Mouse (Mus musculus): ENCODE measurements around the gene Mettl15. TPM values are rescaled to one million over a fixed set of nuclear protein-coding genes. Genes with fewer than 3 reads are reported as not detected.

The Mettl15 gene
- total and polyA plus RNA-seq, 2 experiments from 2014 or later, result 7.9 to 9.6 TPM

DNA sequence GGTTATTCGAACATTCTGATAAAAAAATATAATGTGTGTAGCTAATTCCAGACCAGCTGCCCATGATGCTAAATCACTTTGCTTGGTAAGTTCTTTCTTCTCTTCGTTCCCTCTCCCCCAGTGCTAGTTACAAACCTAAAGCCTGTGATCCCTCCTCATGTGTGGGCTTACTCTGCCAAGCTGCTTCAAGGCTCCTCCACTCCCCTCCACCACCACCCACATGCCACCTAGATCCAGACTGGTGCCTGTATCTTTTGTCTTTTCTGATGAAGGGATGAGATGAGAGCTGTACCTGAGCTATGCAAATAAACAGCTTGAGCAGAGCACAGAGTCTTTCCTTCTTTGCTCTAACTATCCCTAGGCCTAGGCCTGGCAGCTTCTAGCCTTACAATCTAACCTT lies 72.5 kb downstream of the Mettl15 start:
- Histone ChIP-seq H3K27ac (no peak overlapping the region), H3K36me3 (ENCODE audit: insufficient read depth, low read length) (no peaks in the 10 kb centered on the region), H3K9me3 (ENCODE audit: low read length) (no peaks in the 10 kb centered on the region), H3K4me2 (ENCODE audit: low read depth, low read length) (no peak overlapping the region), H3K4me1 (ENCODE audit: insufficient read depth, low read length) (no peaks in the 10 kb centered on the region), H3K27me3 (ENCODE audit: insufficient read depth, low read length) (no peaks in the 10 kb centered on the region), H3K4me3 (ENCODE audit: low read length) (no peak overlapping the region), H3K9ac (replicated peaks; ENCODE audit: low read length) (no peak overlapping the region)
- 90% methylated on average over 2 of the region's 2 CpGs for WGBS
- ATAC-seq (no peak), DNase-seq (ENCODE audit: low spot score) (no peak)
- no peak for TF ChIP-seq CTCF (IDR thresholded peaks at IDR 0.05; ENCODE audit: low read depth)

DNA sequence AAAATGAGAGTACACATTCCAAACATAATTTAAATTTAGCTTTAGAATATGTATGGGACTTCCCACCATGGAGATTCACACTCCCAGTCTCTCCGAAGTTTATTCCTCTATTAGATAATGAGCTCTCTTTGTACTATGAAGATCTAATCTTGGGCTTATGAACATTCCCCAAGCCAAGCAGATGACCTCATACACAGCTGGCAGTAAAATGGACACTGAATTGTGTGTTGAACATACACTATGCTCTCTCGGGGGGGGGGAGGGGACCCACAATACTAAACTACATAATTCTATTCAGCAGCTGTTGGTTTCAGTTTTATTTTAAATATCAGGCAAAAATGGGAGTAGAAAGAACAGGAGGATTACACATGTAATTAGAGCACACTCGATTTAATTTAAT lies 97.6 kb downstream of the Mettl15 start:
- Histone ChIP-seq H3K4me3 (ENCODE audit: low read length) (no peak overlapping the region), H3K36me3 (ENCODE audit: insufficient read depth, low read length) (no peaks in the 10 kb centered on the region), H3K27ac (no peak overlapping the region), H3K27me3 (ENCODE audit: insufficient read depth, low read length) (no peaks in the 10 kb centered on the region), H3K9ac (replicated peaks; ENCODE audit: low read length) (no peak overlapping the region), H3K9me3 (ENCODE audit: low read length) (no peaks in the 10 kb centered on the region), H3K4me2 (ENCODE audit: low read depth, low read length) (no peak overlapping the region), H3K4me1 (ENCODE audit: insufficient read depth, low read length) (no peaks in the 10 kb centered on the region)
- no peak for TF ChIP-seq CTCF (IDR thresholded peaks at IDR 0.05; ENCODE audit: low read depth)
- ATAC-seq (no peak), DNase-seq (ENCODE audit: low spot score) (no peak)
- 80% methylated on average over 3 of the region's 3 CpGs for WGBS

DNA sequence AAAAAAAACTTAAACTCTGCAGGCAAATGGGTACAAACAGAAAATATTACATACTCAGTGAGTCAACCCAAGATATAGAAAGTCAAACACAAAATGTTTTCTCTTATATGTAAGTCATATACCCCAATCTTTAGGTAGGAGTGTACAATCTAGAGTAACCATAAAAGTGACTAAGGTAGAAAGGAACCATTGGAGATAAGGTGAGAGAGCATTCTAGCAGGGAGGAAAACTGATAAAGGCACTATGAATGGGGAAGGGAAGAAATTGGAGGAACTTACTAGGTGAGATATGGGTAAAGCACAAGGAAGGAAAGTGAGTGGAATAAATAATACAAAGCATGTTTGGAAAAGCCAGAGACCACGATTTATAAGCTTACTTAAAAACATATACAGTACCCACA lies 122.0 kb downstream of the Mettl15 start:
- Histone ChIP-seq H3K9me3 (ENCODE audit: low read length) (no peaks in the 10 kb centered on the region), H3K4me3 (ENCODE audit: low read length) (no peak overlapping the region), H3K4me2 (ENCODE audit: low read depth, low read length) (no peak overlapping the region), H3K27ac (no peak overlapping the region), H3K27me3 (ENCODE audit: insufficient read depth, low read length) (no peaks in the 10 kb centered on the region), H3K4me1 (ENCODE audit: insufficient read depth, low read length) (no peaks in the 10 kb centered on the region), H3K9ac (replicated peaks; ENCODE audit: low read length) (no peak overlapping the region), H3K36me3 (ENCODE audit: insufficient read depth, low read length) (no peaks in the 10 kb centered on the region)
- no peak for TF ChIP-seq CTCF (IDR thresholded peaks at IDR 0.05; ENCODE audit: low read depth)
- DNase-seq (ENCODE audit: low spot score) (no peak), ATAC-seq (no peak)
- 76% methylated on average over 1 of the region's 1 CpGs for WGBS

DNA sequence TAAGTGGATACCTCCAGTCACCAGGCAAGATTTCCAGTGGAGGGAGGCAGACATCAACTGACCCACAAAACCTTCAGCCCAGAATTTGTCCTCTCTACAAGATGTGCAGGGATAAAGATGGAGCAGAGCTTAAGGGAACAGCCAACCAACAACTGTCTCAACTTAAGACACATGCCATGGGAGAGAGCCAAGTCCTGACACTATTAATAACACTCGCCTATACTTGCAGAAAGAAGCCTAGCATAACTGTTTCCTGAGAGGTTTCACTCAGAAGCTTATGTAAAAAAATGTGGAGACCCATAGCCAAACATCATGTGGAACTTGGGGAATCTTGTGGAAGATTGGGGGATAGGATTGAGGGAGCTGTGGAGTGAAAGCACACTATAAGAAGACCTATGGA lies 124.4 kb downstream of the Mettl15 start:
- Histone ChIP-seq H3K27ac (no peak overlapping the region), H3K36me3 (ENCODE audit: insufficient read depth, low read length) (no peaks in the 10 kb centered on the region), H3K4me2 (ENCODE audit: low read depth, low read length) (no peak overlapping the region), H3K4me3 (ENCODE audit: low read length) (no peak overlapping the region), H3K4me1 (ENCODE audit: insufficient read depth, low read length) (no peaks in the 10 kb centered on the region), H3K27me3 (ENCODE audit: insufficient read depth, low read length) (no peaks in the 10 kb centered on the region), H3K9me3 (ENCODE audit: low read length) (no peaks in the 10 kb centered on the region), H3K9ac (replicated peaks; ENCODE audit: low read length) (no peak overlapping the region)
- ATAC-seq (no peak), DNase-seq (ENCODE audit: low spot score) (no peak)
- WGBS, result 88% methylated on average over 1 of the region's 1 CpGs
- no peak for TF ChIP-seq CTCF (IDR thresholded peaks at IDR 0.05; ENCODE audit: low read depth)

GRCm38 (mm10) chr2:109153402-109154050 lies 127.0 kb downstream of the Mettl15 start:
- TF ChIP-seq CTCF (IDR thresholded peaks at IDR 0.05; ENCODE audit: low read depth), result no peak
- H3K9me3 ChIP-seq (ENCODE audit: low read length), result no peaks in the 10 kb centered on the region
- no peaks in the 10 kb centered on the region for H3K36me3 ChIP-seq (ENCODE audit: insufficient read depth, low read length)
- H3K4me2 ChIP-seq (ENCODE audit: low read depth, low read length), result no peak overlapping the region
- DNase-seq (ENCODE audit: low spot score) (peak; percentile 13), ATAC-seq (no peak)
- H3K9ac ChIP-seq (replicated peaks; ENCODE audit: low read length), result no peak overlapping the region
- H3K27me3 ChIP-seq (ENCODE audit: insufficient read depth, low read length), result no peaks in the 10 kb centered on the region
- H3K27ac ChIP-seq, result no peak overlapping the region
- H3K4me3 ChIP-seq (ENCODE audit: low read length), result no peak overlapping the region
- H3K4me1 ChIP-seq (ENCODE audit: insufficient read depth, low read length), result no peaks in the 10 kb centered on the region
- 40% methylated on average over 6 of the region's 6 CpGs for WGBS

DNA sequence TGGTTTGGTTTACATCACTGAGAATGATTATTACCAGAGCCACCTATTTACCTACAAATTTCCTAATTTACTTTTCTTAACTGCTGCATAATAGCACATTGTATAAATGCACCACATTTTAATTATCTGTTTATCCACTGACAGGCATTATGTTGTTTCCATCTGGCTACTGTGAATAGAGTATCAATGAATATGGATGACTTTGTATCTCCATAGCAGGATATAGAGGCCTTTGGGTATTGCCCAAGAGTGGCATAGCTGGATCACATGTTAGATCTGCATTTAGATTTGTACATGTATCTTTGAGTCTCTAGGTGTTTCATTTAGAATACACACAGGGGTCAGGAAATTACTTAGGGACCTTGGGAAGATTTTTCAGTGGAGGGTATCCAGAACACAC lies 133.3 kb downstream of the Mettl15 start:
- Histone ChIP-seq H3K4me2 (ENCODE audit: low read depth, low read length) (no peak overlapping the region), H3K4me1 (ENCODE audit: insufficient read depth, low read length) (no peaks in the 10 kb centered on the region), H3K9ac (replicated peaks; ENCODE audit: low read length) (no peak overlapping the region), H3K9me3 (ENCODE audit: low read length) (no peaks in the 10 kb centered on the region), H3K4me3 (ENCODE audit: low read length) (no peak overlapping the region), H3K36me3 (ENCODE audit: insufficient read depth, low read length) (no peaks in the 10 kb centered on the region), H3K27me3 (ENCODE audit: insufficient read depth, low read length) (no peaks in the 10 kb centered on the region), H3K27ac (no peak overlapping the region)
- TF ChIP-seq CTCF (IDR thresholded peaks at IDR 0.05; ENCODE audit: low read depth), result no peak
- ATAC-seq (no peak), DNase-seq (ENCODE audit: low spot score) (no peak)

DNA sequence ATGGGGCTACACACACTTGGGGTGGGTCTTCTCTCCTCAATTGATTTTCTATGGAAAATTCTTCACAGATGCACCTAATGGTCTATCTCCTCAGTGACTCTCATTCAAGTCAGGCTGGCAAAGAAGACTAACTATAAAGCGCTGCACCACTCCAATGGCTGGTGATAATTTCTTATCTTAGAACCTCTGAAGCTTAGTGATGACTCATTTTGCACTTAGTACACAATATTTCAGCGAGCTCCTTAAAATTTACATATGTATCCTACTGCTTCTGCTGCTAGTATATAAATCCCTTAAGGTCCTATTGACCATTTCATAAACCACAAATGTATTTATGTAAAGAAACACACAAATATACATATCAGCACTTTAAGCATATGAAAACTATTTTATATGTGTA lies 136.1 kb downstream of the Mettl15 start:
- no peak overlapping the region for H3K4me3 ChIP-seq (ENCODE audit: low read length)
- H3K27ac ChIP-seq, result no peak overlapping the region
- no peaks in the 10 kb centered on the region for H3K9me3 ChIP-seq (ENCODE audit: low read length)
- H3K4me1 ChIP-seq (ENCODE audit: insufficient read depth, low read length), result no peaks in the 10 kb centered on the region
- H3K9ac ChIP-seq (replicated peaks; ENCODE audit: low read length), result no peak overlapping the region
- H3K4me2 ChIP-seq (ENCODE audit: low read depth, low read length), result no peak overlapping the region
- H3K36me3 ChIP-seq (ENCODE audit: insufficient read depth, low read length), result no peaks in the 10 kb centered on the region
- H3K27me3 ChIP-seq (ENCODE audit: insufficient read depth, low read length), result no peaks in the 10 kb centered on the region
- no peak for DNase-seq (ENCODE audit: low spot score)
- 91% methylated on average over 2 of the region's 2 CpGs for WGBS
- no peak for TF ChIP-seq CTCF (IDR thresholded peaks at IDR 0.05; ENCODE audit: low read depth)
- ATAC-seq, result no peak
